Mouse (Mus musculus) embryonic facial prominence, embryonic 14.5 days (tissue): ENCODE data around the gene Car3. TPM values are rescaled to one million over a fixed set of nuclear protein-coding genes. Genes with fewer than 3 reads are reported as not detected.

ENCODE experiments used
- ATAC-seq: fragments of 200-750 bp; cut with Nextera tagmentation; 2 replicates; pipeline ENCODE4 v1.8.0; 2017; ENCODE audit warnings: low read depth, moderate number of reproducible peaks, moderate TSS enrichment
- DNase-seq: peaks from one replicate; pipeline ENCODE4 v3.0.0-alpha.2; 2015; ENCODE audit warnings: low spot score
- H3K27ac ChIP-seq: fragments of 300-500 bp; sonication (generic); replicated peaks from 2 replicates; pipeline ENCODE4 v1.5.1; 2014; ENCODE audit warnings: low read depth, mild to moderate bottlenecking, low read length, moderate library complexity
- H3K27me3 ChIP-seq: fragments of 300-500 bp; sonication (generic); replicated peaks from 2 replicates; pipeline ENCODE4 v1.6.1; 2014; ENCODE audit warnings: low read length; ENCODE audit not compliant: control insufficient read depth, insufficient read depth
- H3K36me3 ChIP-seq: fragments of 300-500 bp; sonication (generic); 2 replicates; pipeline ENCODE4 v1.6.1; 2014; ENCODE audit warnings: low read length, mixed read lengths; ENCODE audit not compliant: control insufficient read depth, insufficient read depth
- H3K4me1 ChIP-seq: fragments of 300-500 bp; sonication (generic); 2 replicates; pipeline ENCODE4 v1.6.1; 2014; ENCODE audit warnings: antibody characterized with exemption, low read length; ENCODE audit not compliant: control insufficient read depth, insufficient read depth
- H3K4me2 ChIP-seq: fragments of 300-500 bp; sonication (generic); 2 replicates; pipeline ENCODE4 v1.6.1; 2014; ENCODE audit warnings: low read depth, mild to moderate bottlenecking, low read length, moderate library complexity, mixed read lengths
- H3K4me3 ChIP-seq: fragments of 300-500 bp; sonication (generic); 2 replicates; pipeline ENCODE4 v1.5.1; 2014; ENCODE audit warnings: low read depth, mild to moderate bottlenecking, low read length
- H3K9ac ChIP-seq: fragments of 300-500 bp; sonication (generic); 2 replicates; pipeline ENCODE4 v1.6.1; 2014; ENCODE audit warnings: low read depth, mild to moderate bottlenecking, low read length, moderate library complexity, mixed read lengths
- H3K9me3 ChIP-seq: fragments of 300-500 bp; sonication (generic); 2 replicates; pipeline ENCODE4 v1.6.1; 2016; ENCODE audit warnings: low read length; ENCODE audit not compliant: control insufficient read depth
- WGBS: fragments of 180-500 bp; shearing (Covaris S2); extraction: QIAGEN DNeasy Blood & Tissue Kit; methylation state at CpG from one replicate; pipeline ENCODE4 v1.1.7; 2014; 5-methylcytosine and 5-hydroxymethylcytosine counted together
- polyA plus RNA-seq: library from polyadenylated mRNA; unstranded; fragments of >200 nt; fragmentation: Nextera tagmentation; extraction: Ambion mirVana; gene quantifications from 2 replicates; pipeline ENCODE4 v1.2.1, GENCODE M21; 2014

Car3 gene
- polyA plus RNA-seq, 1 experiment from 2014 or later = 577 TPM

GRCm38 (mm10) chr3:14888549-14888948 is 25.2 kb downstream of the Car3 start:
- Histone ChIP-seq H3K4me1 (no peaks in the 10 kb centered on the region), H3K4me3 (no peak overlapping the region), H3K4me2 (0 out of 2 replicates have a peak overlapping the region, but pooled peaks have one; percentile 12), H3K9ac (no peak overlapping the region), H3K9me3 (no peaks in the 10 kb centered on the region), H3K27me3 (peaks cover 19% of the 10 kb centered on the region), H3K36me3 (no peaks in the 10 kb centered on the region), H3K27ac (no peak overlapping the region)
- no peak for DNase-seq
- 74% methylated on average over 2 of the region's 2 CpGs for WGBS
- no peak for ATAC-seq

DNA sequence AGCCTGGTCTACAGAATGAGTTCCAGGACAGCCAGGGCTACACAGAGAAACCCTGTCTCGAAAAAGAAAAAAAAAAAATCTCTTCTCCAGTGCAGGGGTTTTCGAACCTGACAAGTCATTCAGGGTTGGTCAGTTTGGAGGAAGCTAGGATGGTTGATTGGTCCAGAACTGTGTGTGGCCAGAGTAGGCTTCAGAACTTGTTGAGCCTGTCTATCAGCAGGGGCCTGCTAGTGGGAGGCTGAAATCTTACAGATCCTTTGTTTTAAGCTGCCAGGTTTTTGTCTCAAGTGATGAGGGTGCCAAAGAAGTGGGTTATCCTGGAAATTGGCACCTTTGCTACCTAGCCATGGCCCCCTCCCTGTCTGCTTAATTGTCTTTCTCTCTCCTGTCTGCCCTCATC is 25.8 kb downstream of the Car3 start:
- Histone ChIP-seq H3K9ac (no peak overlapping the region), H3K4me3 (no peak overlapping the region), H3K36me3 (no peaks in the 10 kb centered on the region), H3K4me2 (0 out of 2 replicates have a peak overlapping the region, but pooled peaks have one; percentile 12), H3K4me1 (no peaks in the 10 kb centered on the region), H3K27me3 (peaks cover 19% of the 10 kb centered on the region), H3K27ac (no peak overlapping the region), H3K9me3 (no peaks in the 10 kb centered on the region)
- DNase-seq (no peak), ATAC-seq (no peak)
- WGBS = 60% methylated on average over 2 of the region's 2 CpGs

DNA sequence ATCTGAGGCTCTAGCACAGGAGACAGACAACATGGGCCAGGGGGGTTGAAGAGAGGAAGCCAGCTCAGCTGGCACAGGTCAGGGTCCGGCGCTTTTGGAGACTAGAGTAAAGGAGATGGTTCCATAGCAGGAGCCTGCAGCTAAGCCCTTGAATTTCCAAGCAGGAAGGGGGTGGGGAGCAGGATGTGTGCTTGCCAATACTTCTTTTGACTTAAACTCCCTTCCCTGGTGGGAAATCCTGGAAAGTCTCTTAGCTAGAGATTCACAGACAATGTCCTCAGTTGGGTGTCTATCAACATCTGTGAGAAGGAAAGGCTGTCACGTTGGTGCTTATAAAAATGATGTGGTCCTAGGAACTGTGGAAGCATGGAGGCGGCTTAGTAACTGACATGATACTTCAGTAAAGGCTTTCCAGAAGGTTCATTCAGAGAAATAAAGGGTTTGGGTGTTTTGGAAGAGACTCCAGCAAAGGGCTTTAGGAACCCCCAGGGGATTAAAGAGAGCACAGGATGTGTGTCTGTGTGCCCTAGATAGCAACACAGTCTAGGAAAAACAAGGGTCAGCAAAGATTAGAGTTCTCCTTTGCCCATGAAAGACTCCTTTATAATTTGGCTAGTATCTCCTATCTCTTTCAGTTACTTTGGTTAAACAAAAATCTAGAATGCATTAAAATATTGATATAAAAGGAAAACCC is 26.6 kb downstream of the Car3 start:
- Histone ChIP-seq H3K4me2 (no peak overlapping the region), H3K9me3 (no peaks in the 10 kb centered on the region), H3K27ac (no peak overlapping the region), H3K9ac (no peak overlapping the region), H3K27me3 (peaks cover 19% of the 10 kb centered on the region), H3K36me3 (no peaks in the 10 kb centered on the region), H3K4me3 (no peak overlapping the region), H3K4me1 (no peaks in the 10 kb centered on the region)
- DNase-seq (no peak), ATAC-seq (no peak)
- WGBS = 40% methylated on average over 4 of the region's 4 CpGs

GRCm38 (mm10) chr3:14892991-14893390 is 29.7 kb downstream of the Car3 start:
- no peak overlapping the region for H3K9ac ChIP-seq
- H3K4me3 ChIP-seq = no peak overlapping the region
- WGBS = 78% methylated on average over 3 of the region's 3 CpGs
- no peaks in the 10 kb centered on the region for H3K9me3 ChIP-seq
- no peaks in the 10 kb centered on the region for H3K36me3 ChIP-seq
- no peak overlapping the region for H3K27ac ChIP-seq
- peaks cover 2% of the 10 kb centered on the region; the same call in 1 of the 2 replicates for H3K27me3 ChIP-seq
- no peak overlapping the region for H3K4me2 ChIP-seq
- DNase-seq = no peak
- H3K4me1 ChIP-seq = no peaks in the 10 kb centered on the region
- ATAC-seq = no peak

DNA sequence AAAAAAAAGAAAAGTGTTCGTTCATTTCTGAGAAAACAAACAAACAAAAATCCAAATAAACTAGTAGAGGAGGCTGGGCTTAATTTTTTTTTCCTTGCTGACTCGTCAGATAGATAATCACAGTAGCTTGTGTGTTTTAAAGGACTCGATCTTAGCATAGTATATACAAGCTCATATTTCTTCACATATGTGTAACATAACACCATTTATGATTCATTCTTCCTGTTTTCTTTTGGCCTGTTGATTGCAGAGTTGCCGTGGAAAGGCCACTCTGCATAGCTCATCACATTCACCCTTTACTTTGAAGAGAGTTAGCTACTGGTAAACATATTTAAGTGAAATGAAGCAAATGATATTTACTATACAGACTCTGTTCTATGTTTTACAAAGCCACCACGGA is 30.4 kb downstream of the Car3 start:
- no peaks in the 10 kb centered on the region for H3K4me1 ChIP-seq
- no peaks in the 10 kb centered on the region for H3K27me3 ChIP-seq
- H3K36me3 ChIP-seq = no peaks in the 10 kb centered on the region
- H3K27ac ChIP-seq = no peak overlapping the region
- no peak overlapping the region for H3K4me2 ChIP-seq
- no peak for DNase-seq
- no peak overlapping the region for H3K9ac ChIP-seq
- no peak for ATAC-seq
- 51% methylated on average over 5 of the region's 5 CpGs for WGBS
- no peaks in the 10 kb centered on the region for H3K9me3 ChIP-seq
- no peak overlapping the region for H3K4me3 ChIP-seq

DNA sequence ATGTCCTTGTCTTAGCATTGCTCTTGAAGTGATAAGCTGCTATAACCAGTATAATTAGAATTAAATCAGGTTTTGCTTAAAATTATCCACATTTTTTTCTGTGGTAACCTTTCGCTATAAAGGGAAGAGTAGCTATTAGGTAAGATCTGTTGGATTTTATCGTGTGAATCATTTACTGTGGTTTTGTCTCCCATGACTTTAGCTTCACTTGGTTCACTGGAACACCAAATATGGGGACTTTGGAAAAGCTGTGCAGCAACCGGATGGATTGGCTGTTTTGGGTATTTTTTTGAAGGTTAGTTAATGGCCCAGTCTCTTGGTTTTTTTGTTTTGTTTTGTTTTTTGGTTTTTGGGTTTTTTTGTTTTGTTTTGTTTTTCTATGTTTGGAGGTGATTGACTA is 32.0 kb downstream of the Car3 start:
- no peaks in the 10 kb centered on the region for H3K27me3 ChIP-seq
- no peak overlapping the region for H3K9ac ChIP-seq
- no peaks in the 10 kb centered on the region for H3K4me1 ChIP-seq
- H3K4me2 ChIP-seq = no peak overlapping the region
- H3K9me3 ChIP-seq = no peaks in the 10 kb centered on the region
- no peaks in the 10 kb centered on the region for H3K36me3 ChIP-seq
- DNase-seq = no peak
- WGBS = 90% methylated on average over 3 of the region's 3 CpGs
- H3K27ac ChIP-seq = no peak overlapping the region
- ATAC-seq = no peak
- H3K4me3 ChIP-seq = no peak overlapping the region

- Histone ChIP-seq H3K9me3 (no peaks in the 10 kb centered on the region), H3K27me3 (no peaks in the 10 kb centered on the region), H3K4me2 (no peak overlapping the region), H3K4me1 (no peaks in the 10 kb centered on the region), H3K36me3 (no peaks in the 10 kb centered on the region), H3K27ac (no peak overlapping the region), H3K9ac (no peak overlapping the region), H3K4me3 (no peak overlapping the region)
- ATAC-seq = no peak
- 62% methylated on average over 6 of the region's 6 CpGs for WGBS
- no peak for DNase-seq
Measured at GRCm38 (mm10) chr3:14897770-14898169, 34.5 kb downstream of the Car3 start.

DNA sequence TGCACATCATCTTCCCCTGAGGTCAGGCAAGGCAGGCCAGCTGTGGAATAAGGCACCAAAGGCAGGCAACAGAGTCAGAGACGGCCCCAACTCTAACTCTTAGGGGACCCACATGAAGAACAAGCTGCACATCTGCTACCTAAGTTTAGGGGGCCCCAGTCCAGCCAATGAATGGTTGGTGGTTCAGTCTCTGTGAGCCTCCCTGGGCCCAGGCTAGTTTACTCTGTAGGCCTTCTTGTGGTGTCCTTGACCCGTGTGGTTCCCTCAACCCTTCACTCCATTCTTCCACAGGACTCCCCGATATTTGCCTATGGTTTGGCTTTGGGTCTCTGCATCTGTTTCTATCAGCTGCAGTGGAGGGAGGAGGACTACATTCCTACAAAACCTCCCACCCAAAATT is 40.1 kb downstream of the Car3 start:
- no peaks in the 10 kb centered on the region for H3K36me3 ChIP-seq
- no peaks in the 10 kb centered on the region for H3K4me1 ChIP-seq
- no peak overlapping the region for H3K9ac ChIP-seq
- H3K4me3 ChIP-seq = no peak overlapping the region
- DNase-seq (no peak), ATAC-seq (no peak)
- no peaks in the 10 kb centered on the region for H3K27me3 ChIP-seq
- WGBS = 89% methylated on average over 3 of the region's 3 CpGs
- H3K9me3 ChIP-seq = no peaks in the 10 kb centered on the region
- H3K4me2 ChIP-seq = no peak overlapping the region
- no peak overlapping the region for H3K27ac ChIP-seq

GRCm38 (mm10) chr3:14904165-14904564 is 40.9 kb downstream of the Car3 start:
- ATAC-seq (no peak), DNase-seq (no peak)
- Histone ChIP-seq H3K4me3 (no peak overlapping the region), H3K4me1 (no peaks in the 10 kb centered on the region), H3K36me3 (no peaks in the 10 kb centered on the region), H3K27me3 (no peaks in the 10 kb centered on the region), H3K27ac (no peak overlapping the region), H3K4me2 (no peak overlapping the region), H3K9ac (no peak overlapping the region), H3K9me3 (no peaks in the 10 kb centered on the region)
- 78% methylated on average over 3 of the region's 3 CpGs for WGBS
